Comparison of ENCODE assay signal across 9 mouse cellular contexts in the genomic region with DNA sequence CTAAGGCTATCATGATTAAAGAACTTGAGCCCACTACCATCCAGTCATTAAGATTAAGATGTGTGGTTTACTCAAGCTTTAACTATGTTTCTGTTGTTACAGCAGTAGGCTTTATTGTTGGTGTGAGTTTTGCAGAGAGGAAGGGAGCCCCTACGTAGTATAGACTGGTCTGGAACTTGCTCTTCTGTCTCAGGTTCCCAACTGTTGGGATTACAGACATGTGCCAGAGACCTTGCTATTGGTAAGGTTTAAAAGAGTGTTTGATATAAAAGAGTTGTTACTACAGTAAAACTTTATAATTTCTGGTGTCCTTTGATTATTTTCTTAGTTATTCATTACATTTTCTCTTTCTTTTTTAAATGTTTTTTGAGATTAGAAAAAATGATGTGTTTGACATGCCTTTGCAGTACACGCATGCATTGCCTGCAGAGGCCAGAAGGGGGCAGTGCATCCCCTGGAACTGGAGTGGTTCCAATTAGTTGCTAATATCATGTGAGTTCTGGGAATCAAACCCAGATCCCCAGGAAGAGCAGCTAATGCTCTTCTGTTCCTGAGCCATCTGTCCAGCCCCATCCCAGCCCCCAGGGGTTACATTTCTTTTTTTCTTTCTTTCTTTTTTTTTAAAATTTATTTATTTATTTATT. TPM values are rescaled to one million over a fixed set of nuclear protein-coding genes. Genes with fewer than 3 reads are reported as not detected.
DNase-seq lines count a peak whose midpoint lies in the region; ATAC-seq and TF ChIP-seq lines count a peak whose summit lies in the region.
"Had no signal": no experiment of that assay in that cellular context is flagged by ENCODE, and none has a peak within 500 bp of the region (broad histone marks: within the 10 kb centered on the region; RNA-seq: fewer than 3 reads in every experiment).

No protein-coding gene starts in this region.

- no peaks in the 10 kb centered on the region for H3K9me3 ChIP-seq in intestine, embryonic 14.5 days (ENCODE audit: control insufficient read depth, low read length)
- H3K9me3 ChIP-seq in intestine, embryonic 15.5 days = no peaks in the 10 kb centered on the region
- H3K9me3 ChIP-seq in E14TG2a.4 (ENCODE audit: low read length) = no peaks in the 10 kb centered on the region
- H3K9me3 ChIP-seq in kidney, postnatal 0 days (replicated peaks; ENCODE audit: low read length) = no peaks in the 10 kb centered on the region

- DNase-seq in intestine, embryonic 14.5 days (ENCODE audit: low spot score) = peak; percentile 70
- no peak for DNase-seq in brain, embryonic 14.5 days (ENCODE audit: low read depth)
- DNase-seq in kidney, postnatal 0 days (ENCODE audit: low spot score) = no peak
- DNase-seq in mesoderm, embryonic 11.5 days (ENCODE audit: low read depth, low spot score) = peak; percentile 24
- DNase-seq in left cerebral cortex, postnatal 14 days (ENCODE audit: low spot score in 2 of 2) = no peak
- DNase-seq in right cerebral cortex, postnatal 4 days = no peak

- WGBS in intestine, embryonic 14.5 days = 90% methylated on average over 2 of the region's 2 CpGs
- 79% methylated on average over 2 of the region's 2 CpGs for WGBS in intestine, embryonic 15.5 days
- 83% methylated on average over 2 of the region's 2 CpGs for WGBS in kidney, postnatal 0 days

- no peak for TF ChIP-seq POLR2A in brain, embryonic 14.5 days (IDR thresholded peaks at IDR 0.05; ENCODE audit: borderline replicate concordance, extremely low read depth, insufficient read depth, insufficient read length, poor library complexity, severe bottlenecking)

- H3K27me3 ChIP-seq in intestine, embryonic 14.5 days (replicated peaks; ENCODE audit: control insufficient read depth, insufficient read depth, low read length) = no peaks in the 10 kb centered on the region
- H3K27me3 ChIP-seq in intestine, embryonic 15.5 days (replicated peaks) = no peaks in the 10 kb centered on the region
- H3K27me3 ChIP-seq in E14TG2a.4 (ENCODE audit: insufficient read depth, low read length) = no peaks in the 10 kb centered on the region
- no peaks in the 10 kb centered on the region for H3K27me3 ChIP-seq in kidney, postnatal 0 days (ENCODE audit: insufficient read depth, low read length)

- intact Hi-C loops in left cerebral cortex, postnatal 14 days (cut with DNase I) = no loop called here

- H3K4me2 ChIP-seq in intestine, embryonic 14.5 days (ENCODE audit: low read length) = no peak overlapping the region
- no peak overlapping the region for H3K4me2 ChIP-seq in intestine, embryonic 15.5 days (replicated peaks)
- H3K4me2 ChIP-seq in kidney, postnatal 0 days (ENCODE audit: low read length) = no peak overlapping the region

- TF ChIP-seq CTCF in E14TG2a.4 (conservative IDR thresholded peaks at IDR 0.05; ENCODE audit: low read length) = peak; percentile 99
- peak; percentile 60; the same call in 1 of the 2 replicates for TF ChIP-seq CTCF in brain, embryonic 14.5 days (IDR thresholded peaks at IDR 0.05; ENCODE audit: borderline replicate concordance, extremely low read depth, insufficient read depth, insufficient read length)
- TF ChIP-seq CTCF in kidney, postnatal 0 days (IDR thresholded peaks at IDR 0.05; ENCODE audit: low read depth) = peak; percentile 68

- H3K4me1 ChIP-seq in intestine, embryonic 14.5 days (replicated peaks; ENCODE audit: control insufficient read depth, insufficient read depth, low read length) = no peaks in the 10 kb centered on the region
- H3K4me1 ChIP-seq in intestine, embryonic 15.5 days (replicated peaks) = no peaks in the 10 kb centered on the region
- peaks cover 7% of the 10 kb centered on the region; the same call in 1 of the 2 replicates for H3K4me1 ChIP-seq in E14TG2a.4 (replicated peaks; ENCODE audit: low read depth, low read length)
- no peaks in the 10 kb centered on the region for H3K4me1 ChIP-seq in kidney, postnatal 0 days (replicated peaks; ENCODE audit: insufficient read depth, low read length)

- H3K36me3 ChIP-seq in intestine, embryonic 14.5 days (ENCODE audit: control insufficient read depth, insufficient read depth, low read length) = peaks cover 7% of the 10 kb centered on the region; the same call in 1 of the 2 replicates
- H3K36me3 ChIP-seq in intestine, embryonic 15.5 days = no peaks in the 10 kb centered on the region
- peaks cover 37% of the 10 kb centered on the region for H3K36me3 ChIP-seq in E14TG2a.4 (ENCODE audit: insufficient read depth, low read length)
- H3K36me3 ChIP-seq in kidney, postnatal 0 days (ENCODE audit: insufficient read depth, low read length) = 0 out of 2 replicates have a peak, but pooled peaks cover 3% of the 10 kb centered on the region

- no peak overlapping the region for H3K27ac ChIP-seq in intestine, embryonic 14.5 days (ENCODE audit: low read depth)
- H3K27ac ChIP-seq in intestine, embryonic 15.5 days = no peak overlapping the region
- H3K27ac ChIP-seq in kidney, postnatal 0 days = no peak overlapping the region

- ATAC-seq in intestine, embryonic 14.5 days (replicated peaks; ENCODE audit: low FRiP score, low TSS enrichment, low read depth) = no peak
- no peak for ATAC-seq in intestine, embryonic 15.5 days
- ATAC-seq in kidney, postnatal 0 days (replicated peaks; ENCODE audit: low FRiP score, low read depth) = no peak

- no peak overlapping the region for H3K4me3 ChIP-seq in intestine, embryonic 14.5 days (ENCODE audit: low read depth, low read length)
- H3K4me3 ChIP-seq in intestine, embryonic 15.5 days (replicated peaks) = no peak overlapping the region
- no peak overlapping the region for H3K4me3 ChIP-seq in E14TG2a.4 (replicated peaks; ENCODE audit: low read length)
- no peak overlapping the region for H3K4me3 ChIP-seq in kidney, postnatal 0 days (replicated peaks; ENCODE audit: low read depth, low read length)
- H3K4me3 ChIP-seq: erythroblast, embryonic 14.5 days had no signal

- no peak overlapping the region for H3K9ac ChIP-seq in intestine, embryonic 14.5 days (ENCODE audit: low read length)
- no peak overlapping the region for H3K9ac ChIP-seq in intestine, embryonic 15.5 days
- H3K9ac ChIP-seq in kidney, postnatal 0 days (ENCODE audit: low read depth, low read length) = no peak overlapping the region

RNA-seq across cellular contexts. Expression of a gene that starts 11.6 kb away (rescaled TPM):
- 75.3 and 81.8 TPM in 2 replicates for polyA plus RNA-seq in intestine, embryonic 14.5 days (2014; fragmentation: Nextera tagmentation; extraction: Ambion mirVana)
- 102 and 107 TPM in 2 replicates for polyA plus RNA-seq in intestine, embryonic 15.5 days (2015; fragmentation: Nextera tagmentation; extraction: Ambion mirVana)
- polyA plus RNA-seq in brain, embryonic 14.5 days (2012; rRNA removed) = 14.4 and 16.3 TPM in 2 replicates
- 71.6 and 77.5 TPM in 2 replicates for polyA plus RNA-seq in kidney, postnatal 0 days (2015; fragmentation: Nextera tagmentation; extraction: Ambion mirVana)
- total RNA-seq in left cerebral cortex, postnatal 14 days (2021) = 10 to 100 TPM; 35.5 to 36.2 TPM

RNA-seq across cellular contexts. Expression of a gene that starts 11.8 kb away (rescaled TPM):
- polyA plus RNA-seq in intestine, embryonic 14.5 days (2014; fragmentation: Nextera tagmentation; extraction: Ambion mirVana) = 13.8 and 15.0 TPM in 2 replicates
- polyA plus RNA-seq in intestine, embryonic 15.5 days (2015; fragmentation: Nextera tagmentation; extraction: Ambion mirVana) = 10.1 and 12.4 TPM in 2 replicates
- polyA plus RNA-seq in brain, embryonic 14.5 days (2012; rRNA removed) = 15.1 and 18.5 TPM in 2 replicates
- 12.4 and 14.1 TPM in 2 replicates for polyA plus RNA-seq in kidney, postnatal 0 days (2015; fragmentation: Nextera tagmentation; extraction: Ambion mirVana)
- total RNA-seq in left cerebral cortex, postnatal 14 days (2021) = 10 to 100 TPM; 26.7 to 27.7 TPM
- polyA plus RNA-seq: erythroblast, embryonic 14.5 days had no signal

Comparison
In these comparisons a context has a peak if more than half of its experiments do, and no peak if none do; other contexts are left out.
1. DNase-seq: peak in intestine, embryonic 14.5 days (single experiment) and mesoderm, embryonic 11.5 days (single experiment); none in brain, embryonic 14.5 days (single experiment), kidney, postnatal 0 days (single experiment), left cerebral cortex, postnatal 14 days (0 of 2) and right cerebral cortex, postnatal 4 days (single experiment).
2. Peak in every context shown above with its lines, with median percentiles within 50 percentile points of each other: CTCF ChIP-seq.